Mouse (Mus musculus): Measurements from ENCODE around the gene 9330182O14Rik. TPM values are rescaled to one million over a fixed set of nuclear protein-coding genes. Genes with fewer than 3 reads are reported as not detected.
A peak's percentile ranks its signal among the peaks of the same experiment; 100 is the strongest.

9330182O14Rik gene
- polyA plus RNA-seq (2012; rRNA removed) = not detected in 2 replicates

DNA sequence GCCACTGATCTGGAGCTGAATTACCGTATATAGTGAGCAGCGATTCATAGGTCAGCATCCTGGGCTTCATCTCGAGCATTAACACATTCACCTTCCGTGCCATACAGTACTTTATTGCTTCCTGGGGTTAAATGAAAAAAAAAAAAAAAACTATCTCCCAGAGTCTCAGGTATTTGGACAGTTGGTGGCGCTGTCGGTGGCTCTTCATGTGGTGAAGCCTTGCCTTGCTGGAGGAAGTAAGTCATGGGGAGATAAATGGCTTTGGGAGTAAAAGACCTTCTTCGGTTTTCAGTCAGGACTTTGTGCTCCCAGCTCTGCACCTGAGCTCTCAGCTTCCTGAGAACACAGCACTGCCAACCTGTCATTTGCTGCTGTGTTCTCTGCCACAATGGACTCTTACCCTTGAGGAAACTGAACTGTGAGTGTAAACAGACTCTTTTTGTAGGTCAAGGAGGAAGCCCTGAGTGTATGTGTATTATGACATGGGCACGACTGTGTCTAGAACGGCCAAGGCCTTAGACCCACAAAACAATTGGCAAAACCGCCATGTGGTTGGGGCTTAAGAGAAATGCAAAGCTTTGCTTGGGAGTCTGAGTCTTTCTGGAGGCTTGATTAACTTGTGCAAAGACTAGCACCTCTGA, at the start of gene 9330182O14Rik:
Gene 9330182O14Rik (plus strand): TSS at position 214 of the 641 bp plus-strand sequence.
- Histone ChIP-seq H3K4me3 (ENCODE audit: insufficient read depth, low read length) (no peak within 1 kb of the TSS), H3K27ac (ENCODE audit: insufficient read depth, low read length) (no peak within 1 kb of the TSS), H3K4me1 (ENCODE audit: control insufficient read depth, insufficient read depth, low read length) (no peaks in the 10 kb centered on the region)
- no peak for TF ChIP-seq POLR2A (IDR thresholded peaks at IDR 0.05; ENCODE audit: extremely low read depth, insufficient read depth, low read length)
- no peak for TF ChIP-seq CTCF (IDR thresholded peaks at IDR 0.05; ENCODE audit: extremely low read depth, insufficient read depth, low read length)

DNA sequence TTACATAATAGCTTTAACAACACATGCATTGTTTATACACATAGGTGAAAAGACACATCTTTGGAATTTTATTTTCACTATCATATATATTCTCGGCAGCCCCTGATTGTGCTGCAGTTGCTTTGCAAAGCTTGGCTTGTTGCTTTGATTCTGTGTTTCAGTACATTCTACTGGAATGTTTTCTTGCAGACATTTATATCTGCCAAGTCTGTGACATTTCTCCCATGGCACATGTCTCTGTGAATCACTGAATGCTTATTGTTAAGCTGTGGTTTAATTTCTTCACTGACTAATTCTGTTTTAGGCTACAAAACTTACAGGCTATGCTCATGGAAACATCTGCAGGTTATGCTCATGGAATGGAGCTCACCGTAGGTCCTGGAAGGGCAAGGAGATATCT, 30.9 kb upstream of the 9330182O14Rik start:
- no peak overlapping the region for H3K4me3 ChIP-seq (ENCODE audit: insufficient read depth, low read length)
- TF ChIP-seq POLR2A (IDR thresholded peaks at IDR 0.05; ENCODE audit: extremely low read depth, insufficient read depth, low read length) (no peak), CTCF (IDR thresholded peaks at IDR 0.05; ENCODE audit: extremely low read depth, insufficient read depth, low read length) (no peak)
- no peak overlapping the region for H3K27ac ChIP-seq (ENCODE audit: insufficient read depth, low read length)
- H3K4me1 ChIP-seq (ENCODE audit: control insufficient read depth, insufficient read depth, low read length) = peaks cover 1% of the 10 kb centered on the region; the same call in 1 of the 2 replicates

DNA sequence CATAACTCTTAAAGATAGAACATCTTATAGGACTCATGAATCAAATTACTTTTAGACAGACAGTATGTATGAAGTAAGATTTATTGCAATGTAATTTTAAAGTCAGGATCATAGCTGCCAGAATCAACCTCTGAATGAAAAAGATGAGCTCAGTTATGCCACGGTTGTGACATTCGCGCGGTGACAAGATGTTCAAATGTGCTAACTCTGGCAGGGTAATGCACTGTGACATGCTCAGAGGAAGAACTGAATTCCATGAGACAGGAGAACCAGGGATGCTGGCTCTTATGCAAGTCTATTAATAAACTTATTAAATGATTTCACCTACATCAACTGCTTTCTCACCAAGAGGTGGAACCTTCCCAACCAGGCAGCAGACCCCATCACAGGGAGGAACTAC, 28.5 kb upstream of the 9330182O14Rik start:
- TF ChIP-seq POLR2A (IDR thresholded peaks at IDR 0.05; ENCODE audit: extremely low read depth, insufficient read depth, low read length) (no peak), CTCF (IDR thresholded peaks at IDR 0.05; ENCODE audit: extremely low read depth, insufficient read depth, low read length) (no peak)
- no peak overlapping the region for H3K4me3 ChIP-seq (ENCODE audit: insufficient read depth, low read length)
- H3K4me1 ChIP-seq (ENCODE audit: control insufficient read depth, insufficient read depth, low read length) = peaks cover 1% of the 10 kb centered on the region; the same call in 1 of the 2 replicates
- H3K27ac ChIP-seq (ENCODE audit: insufficient read depth, low read length) = no peak overlapping the region

DNA sequence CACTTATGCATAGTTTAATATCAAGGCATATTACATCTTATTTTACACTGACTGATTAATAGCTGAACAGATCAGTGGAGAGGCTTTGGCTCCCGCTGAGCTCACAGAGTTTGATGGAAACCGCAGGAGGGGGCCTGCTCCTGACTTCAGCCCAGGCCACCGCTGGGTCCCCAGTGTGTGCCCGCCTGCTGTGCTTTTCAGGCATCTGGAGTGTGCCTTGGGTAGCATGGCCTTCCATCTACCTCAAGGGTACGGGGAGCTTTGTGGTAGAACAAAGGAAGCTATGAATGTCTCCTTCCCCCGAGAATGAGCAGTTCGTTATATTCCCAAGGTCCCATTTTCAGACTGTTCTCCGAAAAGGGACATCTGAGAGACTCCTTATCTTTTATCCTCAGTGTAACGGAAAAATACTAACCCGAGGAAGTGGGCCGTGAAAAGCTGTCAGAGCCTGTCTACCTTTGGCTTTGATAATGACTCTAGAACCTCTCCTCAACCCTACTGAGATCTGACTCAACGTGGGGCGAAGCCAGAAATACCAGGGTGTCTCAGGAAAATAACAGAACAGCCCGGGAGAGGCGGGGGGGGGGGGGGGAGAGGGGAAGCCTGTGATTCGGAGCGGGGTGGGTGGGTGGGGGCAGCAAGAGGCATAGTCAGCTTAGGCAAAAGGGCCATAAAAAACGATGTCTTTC, 20.1 kb upstream of the 9330182O14Rik start:
- H3K27ac ChIP-seq (ENCODE audit: insufficient read depth, low read length) = no peak overlapping the region
- TF ChIP-seq POLR2A (IDR thresholded peaks at IDR 0.05; ENCODE audit: extremely low read depth, insufficient read depth, low read length) (no peak), CTCF (IDR thresholded peaks at IDR 0.05; ENCODE audit: extremely low read depth, insufficient read depth, low read length) (no peak)
- H3K4me1 ChIP-seq (ENCODE audit: control insufficient read depth, insufficient read depth, low read length) = 0 out of 2 replicates have a peak, but pooled peaks cover 1% of the 10 kb centered on the region
- no peak overlapping the region for H3K4me3 ChIP-seq (ENCODE audit: insufficient read depth, low read length)

DNA sequence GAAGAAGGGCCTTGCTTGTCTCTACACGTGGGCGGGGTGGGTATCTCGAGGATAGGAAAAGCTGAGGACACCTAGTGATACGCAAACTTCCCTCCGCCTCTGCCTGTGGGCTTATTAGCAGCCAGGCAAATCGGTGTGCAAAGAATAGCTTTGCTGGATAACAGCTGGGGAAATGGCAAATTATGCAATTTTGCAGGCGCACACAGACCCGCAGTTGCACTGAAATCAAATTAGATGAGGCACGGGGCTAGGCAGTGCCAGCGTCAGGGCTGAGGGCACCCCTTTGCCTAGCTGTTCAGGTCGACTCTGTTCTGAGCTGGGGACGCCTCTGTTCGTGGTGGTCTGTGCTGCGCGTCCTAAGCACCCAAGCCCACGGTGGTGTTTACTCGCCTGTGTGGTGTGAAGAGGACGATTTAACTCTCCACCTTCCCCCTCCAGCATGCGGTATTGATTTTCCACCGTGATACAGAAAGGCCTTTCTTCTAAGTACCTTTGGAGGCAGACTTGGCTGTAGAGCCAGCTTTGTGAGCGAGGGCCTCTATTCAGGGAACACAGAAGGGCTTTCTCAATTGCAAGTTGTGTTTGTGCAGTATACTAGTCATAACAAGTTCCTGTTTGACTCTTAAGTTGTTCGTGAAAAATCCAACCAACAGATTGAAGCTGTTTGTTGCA, 19.4 kb upstream of the 9330182O14Rik start:
- TF ChIP-seq POLR2A (IDR thresholded peaks at IDR 0.05; ENCODE audit: extremely low read depth, insufficient read depth, low read length) (no peak), CTCF (IDR thresholded peaks at IDR 0.05; ENCODE audit: extremely low read depth, insufficient read depth, low read length) (no peak)
- 0 out of 2 replicates have a peak, but pooled peaks cover 1% of the 10 kb centered on the region for H3K4me1 ChIP-seq (ENCODE audit: control insufficient read depth, insufficient read depth, low read length)
- H3K27ac ChIP-seq (ENCODE audit: insufficient read depth, low read length) = no peak overlapping the region; the same call in 1 of the 2 replicates
- no peak overlapping the region for H3K4me3 ChIP-seq (ENCODE audit: insufficient read depth, low read length)

DNA sequence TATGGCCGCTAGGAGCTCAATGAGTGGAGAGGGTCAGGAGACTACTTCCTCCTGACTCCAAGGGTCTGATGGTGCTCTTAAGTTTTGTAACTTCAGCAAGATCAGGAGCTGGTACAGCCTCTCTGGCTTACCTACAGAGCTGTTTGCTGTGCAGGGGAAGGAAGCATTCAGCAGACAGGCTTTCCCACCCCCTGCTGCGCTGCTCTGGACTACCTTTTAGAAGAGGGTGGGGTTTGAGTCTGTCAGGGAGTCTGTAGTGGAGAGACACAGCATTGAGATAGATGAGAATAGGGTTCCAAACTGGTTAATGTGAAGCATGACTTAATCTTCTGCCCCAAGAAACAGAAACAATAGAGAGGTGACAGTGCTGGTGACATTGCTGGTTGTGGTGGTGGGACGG, 17.8 kb upstream of the 9330182O14Rik start:
- no peak overlapping the region for H3K4me3 ChIP-seq (ENCODE audit: insufficient read depth, low read length)
- H3K4me1 ChIP-seq (ENCODE audit: control insufficient read depth, insufficient read depth, low read length) = 0 out of 2 replicates have a peak, but pooled peaks cover 1% of the 10 kb centered on the region
- H3K27ac ChIP-seq (ENCODE audit: insufficient read depth, low read length) = no peak overlapping the region
- TF ChIP-seq CTCF (IDR thresholded peaks at IDR 0.05; ENCODE audit: extremely low read depth, insufficient read depth, low read length) (no peak), POLR2A (IDR thresholded peaks at IDR 0.05; ENCODE audit: extremely low read depth, insufficient read depth, low read length) (no peak)

DNA sequence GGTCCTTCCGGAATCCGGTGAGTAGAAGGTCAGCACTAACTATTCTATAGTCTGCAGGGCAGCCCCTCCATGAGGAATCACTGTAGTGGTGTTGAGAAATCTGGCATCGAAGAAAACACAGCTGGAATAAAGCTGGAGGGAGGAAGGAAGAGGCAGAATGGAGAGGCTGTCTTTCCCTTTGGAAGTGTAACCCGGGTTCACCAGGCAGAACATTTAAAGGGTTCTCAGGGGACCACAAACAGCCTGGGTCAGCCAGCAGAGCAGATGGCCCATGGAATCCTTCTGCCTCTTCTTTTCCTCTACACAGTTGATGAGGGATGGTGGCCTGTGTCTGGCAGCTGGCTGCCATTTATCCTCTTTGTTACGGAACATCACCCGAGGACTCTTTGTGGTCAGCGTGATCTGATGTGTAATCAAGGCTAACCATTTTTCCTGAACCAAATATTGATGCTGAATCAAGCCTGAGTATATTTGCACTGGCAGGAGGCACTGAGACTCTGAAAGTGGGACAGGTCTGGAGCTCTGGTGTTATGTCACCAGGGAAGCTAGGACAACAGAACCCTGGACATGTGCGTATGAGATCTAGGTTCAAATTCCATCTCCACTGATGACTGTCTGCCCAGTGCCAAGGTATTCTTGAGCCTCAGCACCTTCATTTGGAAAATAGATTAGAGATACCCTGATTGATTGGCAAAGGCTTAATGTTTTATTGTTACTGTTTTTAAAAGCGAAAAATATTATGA, 9.8 kb upstream of the 9330182O14Rik start:
- TF ChIP-seq CTCF (IDR thresholded peaks at IDR 0.05; ENCODE audit: extremely low read depth, insufficient read depth, low read length) (no peak), POLR2A (IDR thresholded peaks at IDR 0.05; ENCODE audit: extremely low read depth, insufficient read depth, low read length) (no peak)
- H3K4me3 ChIP-seq (ENCODE audit: insufficient read depth, low read length) = no peak overlapping the region

DNA sequence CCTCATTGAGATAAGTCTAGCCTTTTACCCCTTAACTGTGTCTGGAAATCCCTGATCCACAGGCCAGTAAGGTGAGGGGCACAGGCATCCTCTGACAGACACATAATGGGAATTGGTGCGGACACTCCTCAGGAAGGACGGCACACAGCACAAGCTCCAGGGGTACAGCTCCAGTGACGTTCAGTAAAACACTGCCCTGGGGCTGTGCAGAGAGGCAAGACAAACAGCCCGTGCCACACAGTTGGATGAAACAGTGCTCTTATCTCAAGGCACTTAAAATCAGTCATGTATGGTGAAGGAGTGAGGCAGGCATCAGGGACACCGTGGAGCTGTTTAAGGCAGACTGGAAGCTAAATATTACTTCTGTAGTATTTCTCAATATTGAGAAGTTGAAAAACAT, 4.7 kb upstream of the 9330182O14Rik start:
- TF ChIP-seq CTCF (IDR thresholded peaks at IDR 0.05; ENCODE audit: extremely low read depth, insufficient read depth, low read length) (no peak), POLR2A (IDR thresholded peaks at IDR 0.05; ENCODE audit: extremely low read depth, insufficient read depth, low read length) (no peak)

More for the DNA sequence above, 9.8 kb upstream of the 9330182O14Rik start:
- Histone ChIP-seq H3K27ac (ENCODE audit: insufficient read depth, low read length) (no peak overlapping the region), H3K4me1 (ENCODE audit: control insufficient read depth, insufficient read depth, low read length) (no peaks in the 10 kb centered on the region)

DNA sequence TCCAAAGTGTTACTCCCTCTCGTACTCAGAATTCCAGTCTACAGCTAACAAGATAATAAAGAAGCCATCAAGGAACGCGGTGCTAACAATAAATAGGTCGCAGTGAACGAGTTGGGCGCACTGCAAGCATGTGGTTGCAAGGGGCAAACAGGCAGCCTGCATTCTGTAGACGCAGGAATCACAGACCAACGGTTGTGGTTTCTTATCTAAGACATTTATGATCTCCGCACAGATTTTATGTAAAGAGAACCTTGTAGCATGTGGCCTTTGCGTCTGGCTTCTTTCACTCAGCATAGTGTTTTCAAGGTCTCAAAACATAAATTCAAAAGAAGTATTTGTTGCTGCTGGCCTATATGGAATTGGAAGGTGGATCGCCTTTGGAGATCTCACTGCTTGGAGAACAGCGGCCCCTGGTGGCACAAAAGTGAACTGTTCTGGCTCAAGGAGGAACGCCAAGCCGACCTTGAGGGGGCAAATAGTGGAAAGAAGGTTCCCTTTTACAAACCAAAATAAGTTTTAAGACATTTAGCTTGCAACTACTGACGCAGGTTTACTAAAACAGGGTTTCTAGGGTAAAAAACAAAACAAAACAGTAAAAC, 3.2 kb upstream of the 9330182O14Rik start:
- Histone ChIP-seq H3K4me3 (ENCODE audit: insufficient read depth, low read length) (no peak overlapping the region), H3K4me1 (ENCODE audit: control insufficient read depth, insufficient read depth, low read length) (no peaks in the 10 kb centered on the region), H3K27ac (ENCODE audit: insufficient read depth, low read length) (no peak overlapping the region)
- TF ChIP-seq CTCF (IDR thresholded peaks at IDR 0.05; ENCODE audit: extremely low read depth, insufficient read depth, low read length) (peak; percentile 94), POLR2A (IDR thresholded peaks at IDR 0.05; ENCODE audit: extremely low read depth, insufficient read depth, low read length) (no peak)

More for the DNA sequence above, 4.7 kb upstream of the 9330182O14Rik start:
- Histone ChIP-seq H3K27ac (ENCODE audit: insufficient read depth, low read length) (no peak overlapping the region), H3K4me1 (ENCODE audit: control insufficient read depth, insufficient read depth, low read length) (no peaks in the 10 kb centered on the region), H3K4me3 (ENCODE audit: insufficient read depth, low read length) (no peak overlapping the region)
